Mouse (Mus musculus) limb, embryonic 14.5 days (tissue): ENCODE results near the gene Smbd1. TPM values are rescaled to one million over a fixed set of nuclear protein-coding genes. Genes with fewer than 3 reads are reported as not detected.
A peak's percentile ranks its signal among the peaks of the same experiment; 100 is the strongest.

Experiments
- ATAC-seq: fragments of 200-750 bp; cut with Nextera tagmentation; 2 replicates; pipeline ENCODE4 v1.8.0; 2017; ENCODE audit warnings: low read depth, moderate number of reproducible peaks, moderate TSS enrichment; ENCODE audit not compliant: low FRiP score
- DNase-seq: peaks from one replicate; pipeline ENCODE4 v3.0.0-alpha.2; 2015; ENCODE audit warnings: low spot score
- H3K27ac ChIP-seq: fragments of 300-500 bp; sonication (generic); replicated peaks from 2 replicates; pipeline ENCODE4 v1.5.1; 2014; ENCODE audit warnings: low read depth, mild to moderate bottlenecking, low read length, moderate library complexity, mixed read lengths
- H3K27me3 ChIP-seq: fragments of 300-500 bp; sonication (generic); 2 replicates; pipeline ENCODE4 v1.6.1; 2014; ENCODE audit warnings: low read length, mixed read lengths; ENCODE audit not compliant: control insufficient read depth, insufficient read depth
- H3K36me3 ChIP-seq: fragments of 300-500 bp; sonication (generic); 2 replicates; pipeline ENCODE4 v1.6.1; 2014; ENCODE audit warnings: mild to moderate bottlenecking, low read length, moderate library complexity, mixed read lengths; ENCODE audit not compliant: control insufficient read depth, insufficient read depth
- H3K4me1 ChIP-seq: fragments of 300-500 bp; sonication (generic); 2 replicates; pipeline ENCODE4 v1.6.1; 2014; ENCODE audit warnings: antibody characterized with exemption, low read length, mixed read lengths; ENCODE audit not compliant: control insufficient read depth, insufficient read depth
- H3K4me2 ChIP-seq: fragments of 300-500 bp; sonication (generic); replicated peaks from 2 replicates; pipeline ENCODE4 v1.6.1; 2014; ENCODE audit warnings: low read depth, mild to moderate bottlenecking, low read length, moderate library complexity; ENCODE audit not compliant: severe bottlenecking
- H3K4me3 ChIP-seq: fragments of 300-500 bp; sonication (generic); replicated peaks from 2 replicates; pipeline ENCODE4 v1.5.1; 2014; ENCODE audit warnings: low read length
- H3K9ac ChIP-seq: fragments of 300-500 bp; sonication (generic); 2 replicates; pipeline ENCODE4 v1.6.1; 2014; ENCODE audit warnings: mild to moderate bottlenecking, low read depth, low read length, moderate library complexity; ENCODE audit not compliant: severe bottlenecking
- H3K9me3 ChIP-seq: fragments of 300-500 bp; sonication (generic); 2 replicates; pipeline ENCODE4 v1.6.1; 2016; ENCODE audit warnings: low read length; ENCODE audit not compliant: control insufficient read depth
- POLR2A ChIP-seq: fragments of 200-500 bp; IDR thresholded peaks from 2 replicates; pipeline ENCODE4 v1.8.0; 2012; ENCODE audit warnings: inconsistent platforms, mild to moderate bottlenecking, moderate library complexity, borderline replicate concordance; ENCODE audit not compliant: insufficient read depth, insufficient read length; ENCODE audit errors: extremely low read depth
- WGBS: fragments of 180-500 bp; shearing (Covaris S2); extraction: QIAGEN DNeasy Blood & Tissue Kit; methylation state at CpG from one replicate; pipeline ENCODE4 v1.1.7; 2014; 5-methylcytosine and 5-hydroxymethylcytosine counted together
- polyA plus RNA-seq, 2 experiments: library from polyadenylated mRNA; depleted of rRNA in 1 of 2; stranded (reverse) in 1 of 2; unstranded in 1 of 2; fragments of >200 nt; fragmentation: Nextera tagmentation in 1 of 2; extraction: Ambion mirVana in 1 of 2; gene quantifications; 2 replicates each; pipeline versions ENCODE4 v1.2.1 to v1.2.3; 2012 to 2014

Smbd1 gene
- polyA plus RNA-seq (2012; rRNA removed) (not detected in 2 replicates), polyA plus RNA-seq (2014; fragmentation: Nextera tagmentation; extraction: Ambion mirVana) (not detected in 2 replicates)

DNA sequence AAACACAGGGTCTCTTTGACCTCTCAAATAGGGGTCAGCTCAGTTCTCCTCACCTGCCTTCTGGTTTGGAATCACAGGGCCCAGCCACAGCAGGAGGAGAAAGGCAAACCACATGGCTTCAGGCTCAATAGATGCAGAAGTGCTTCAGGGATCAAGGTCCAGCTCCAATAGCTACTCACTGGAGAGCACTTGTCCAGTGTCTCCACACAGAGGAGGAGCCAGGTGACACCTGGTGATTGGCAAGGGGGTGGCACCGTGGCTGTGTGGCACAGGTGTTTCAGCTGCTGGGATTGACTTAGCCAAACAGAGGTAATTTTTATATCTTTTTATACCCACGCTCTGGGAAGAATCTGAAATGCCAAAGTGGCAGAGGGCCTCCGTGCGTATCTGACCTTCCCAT, at the start of gene Smbd1:
Smbd1 (minus strand) TSS at position 157 of the 400 bp plus-strand sequence.
- H3K4me2 ChIP-seq = no peak within 1 kb of the TSS
- H3K27ac ChIP-seq = no peak within 1 kb of the TSS
- no peaks in the 10 kb centered on the region for H3K9me3 ChIP-seq
- H3K4me1 ChIP-seq = peaks cover 5% of the 10 kb centered on the region
- no peak for TF ChIP-seq POLR2A
- ATAC-seq (no peak), DNase-seq (no peak)
- H3K9ac ChIP-seq = no peak within 1 kb of the TSS
- no peaks in the 10 kb centered on the region for H3K36me3 ChIP-seq
- H3K27me3 ChIP-seq = no peaks in the 10 kb centered on the region
- no peak within 1 kb of the TSS for H3K4me3 ChIP-seq
- 78% methylated on average over 4 of the region's 4 CpGs for WGBS

DNA sequence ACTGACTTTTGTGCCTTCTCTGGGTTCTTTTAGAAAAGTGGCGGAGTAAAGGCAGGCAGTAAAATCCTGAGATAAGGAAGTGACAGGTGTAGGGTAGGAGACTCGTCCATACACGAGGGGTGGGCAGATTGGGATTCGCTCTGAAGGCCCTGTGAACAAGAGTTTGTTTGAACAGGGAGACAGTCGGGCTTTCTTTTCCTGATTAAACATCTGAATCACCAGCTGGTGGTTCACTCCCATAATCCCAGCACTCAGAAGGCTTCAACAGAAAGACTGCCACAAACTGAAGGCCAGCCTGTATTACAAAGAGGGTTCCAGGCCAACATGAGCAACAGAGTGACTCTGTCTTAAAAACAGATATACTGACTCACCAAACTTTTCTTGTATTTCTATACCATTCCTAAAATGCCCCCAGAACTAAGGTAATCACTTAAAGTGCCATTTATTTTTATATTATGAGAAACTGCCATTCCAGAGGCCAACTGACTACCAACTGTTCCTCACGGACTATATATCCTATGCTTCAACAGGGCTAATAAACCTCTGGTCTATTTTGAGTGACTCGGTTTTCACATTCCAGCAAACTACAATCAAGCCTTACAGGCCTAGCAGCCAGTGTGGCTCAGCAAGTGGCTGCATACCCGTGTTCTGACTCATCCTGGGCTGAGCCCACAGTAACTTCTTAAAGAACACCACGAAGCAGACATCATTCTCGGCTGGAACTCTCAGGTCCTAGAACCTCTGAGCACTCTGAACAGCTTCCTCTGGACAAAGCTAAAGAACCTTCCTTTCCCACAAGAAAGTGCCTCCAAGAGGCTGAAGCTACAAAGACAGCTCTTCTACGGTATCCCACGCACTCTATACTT, 48.7 kb upstream of the Smbd1 start:
- TF ChIP-seq POLR2A = no peak
- WGBS = 62% methylated on average over 12 of the region's 12 CpGs
- peak; percentile 62; the same call in 1 of the 2 replicates for ATAC-seq
- DNase-seq = peak; percentile 56
- Histone ChIP-seq H3K4me2 (no peak overlapping the region), H3K4me1 (no peaks in the 10 kb centered on the region), H3K9me3 (no peaks in the 10 kb centered on the region), H3K27ac (peak overlapping the region; percentile 39), H3K9ac (no peak overlapping the region), H3K27me3 (no peaks in the 10 kb centered on the region), H3K36me3 (peaks cover 5% of the 10 kb centered on the region), H3K4me3 (no peak overlapping the region)

DNA sequence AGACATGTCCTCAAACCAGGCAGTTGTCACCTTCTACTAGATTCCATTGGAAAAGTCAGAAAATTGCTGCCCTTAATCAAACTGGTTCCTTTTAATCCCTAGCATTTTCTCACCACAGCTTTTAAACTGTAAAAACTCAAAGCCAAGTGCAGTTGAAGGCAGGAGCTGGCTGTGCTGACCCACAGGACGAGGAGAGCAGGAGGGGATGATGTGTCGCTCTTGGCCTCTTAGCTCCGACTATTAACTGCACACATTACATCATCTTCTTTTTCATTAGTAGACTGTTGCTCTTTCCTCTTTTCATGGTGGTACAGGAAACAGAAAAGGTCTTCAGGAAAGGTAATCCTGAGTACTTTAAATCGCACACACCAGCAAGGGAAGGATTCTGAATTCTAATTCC, 48.1 kb upstream of the Smbd1 start:
- H3K4me1 ChIP-seq = no peaks in the 10 kb centered on the region
- no peaks in the 10 kb centered on the region for H3K9me3 ChIP-seq
- H3K9ac ChIP-seq = no peak overlapping the region
- no peaks in the 10 kb centered on the region for H3K27me3 ChIP-seq
- DNase-seq = no peak
- no peak for ATAC-seq
- H3K27ac ChIP-seq = peak overlapping the region; percentile 39
- 65% methylated on average over 4 of the region's 4 CpGs for WGBS
- no peak overlapping the region for H3K4me2 ChIP-seq
- H3K36me3 ChIP-seq = peaks cover 5% of the 10 kb centered on the region
- no peak for TF ChIP-seq POLR2A
- no peak overlapping the region for H3K4me3 ChIP-seq

DNA sequence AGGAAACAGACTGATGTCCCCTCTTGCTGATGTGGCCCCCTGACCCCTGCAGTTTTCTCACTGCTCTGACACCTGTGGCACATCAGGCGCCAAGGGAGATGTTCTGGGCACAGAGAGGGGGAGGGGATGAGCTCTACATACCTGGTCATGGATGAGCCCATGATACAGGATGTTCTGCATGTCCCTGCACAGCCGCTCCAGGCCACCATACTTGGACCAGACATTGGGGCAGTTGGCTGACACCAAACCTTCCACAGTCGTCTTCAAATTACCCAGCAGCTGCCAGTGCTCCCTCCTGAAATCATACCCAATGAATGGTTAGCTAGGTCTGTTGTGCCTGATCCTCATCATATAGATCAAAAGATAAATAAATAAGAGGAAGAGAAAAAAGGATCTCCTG, 46.5 kb upstream of the Smbd1 start:
- Histone ChIP-seq H3K4me1 (no peaks in the 10 kb centered on the region), H3K27ac (no peak overlapping the region), H3K9me3 (no peaks in the 10 kb centered on the region), H3K4me3 (no peak overlapping the region), H3K9ac (no peak overlapping the region), H3K27me3 (no peaks in the 10 kb centered on the region), H3K36me3 (peaks cover 5% of the 10 kb centered on the region), H3K4me2 (no peak overlapping the region)
- no peak for DNase-seq
- no peak for ATAC-seq
- no peak for TF ChIP-seq POLR2A
- WGBS = 87% methylated on average over 3 of the region's 3 CpGs

DNA sequence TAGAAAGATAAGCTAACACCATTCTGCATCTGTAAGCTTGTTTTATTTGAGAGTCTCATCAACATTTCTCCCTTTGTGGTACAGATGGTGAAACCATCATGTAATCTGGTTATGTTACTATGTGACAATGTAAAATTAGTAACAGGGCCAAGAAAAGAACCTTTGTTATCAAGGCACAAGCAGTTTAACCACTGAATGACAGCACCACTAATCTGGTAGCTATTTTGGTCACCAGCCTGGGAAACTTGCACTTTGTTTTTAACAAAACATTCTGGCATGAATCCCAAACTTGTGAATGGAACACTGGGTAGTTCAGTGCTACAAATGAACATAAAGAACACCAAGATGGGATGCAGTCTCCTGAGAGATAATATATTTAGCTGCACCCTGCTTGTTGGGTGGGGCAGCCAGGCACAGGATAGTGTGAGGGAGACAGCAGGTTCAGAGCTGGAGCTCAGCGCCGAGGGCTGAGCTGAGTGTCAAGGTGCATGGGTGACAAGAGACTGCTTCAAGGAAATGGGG, 43.8 kb upstream of the Smbd1 start:
- H3K27me3 ChIP-seq = no peaks in the 10 kb centered on the region
- H3K27ac ChIP-seq = no peak overlapping the region
- no peaks in the 10 kb centered on the region for H3K9me3 ChIP-seq
- H3K4me3 ChIP-seq = no peak overlapping the region
- H3K4me1 ChIP-seq = no peaks in the 10 kb centered on the region
- no peak for ATAC-seq
- H3K36me3 ChIP-seq = peaks cover 9% of the 10 kb centered on the region
- 84% methylated on average over 2 of the region's 2 CpGs for WGBS
- no peak overlapping the region for H3K4me2 ChIP-seq
- no peak for DNase-seq
- no peak for TF ChIP-seq POLR2A
- H3K9ac ChIP-seq = no peak overlapping the region
